Mouse (Mus musculus) gastrocnemius, postnatal 10 days (tissue): ENCODE data around the gene Gm11939. TPM values are rescaled to one million over a fixed set of nuclear protein-coding genes. Genes with fewer than 3 reads are reported as not detected.

ENCODE experiments used
- total RNA-seq, 2 experiments: library from RNA; stranded (reverse); gene quantifications; 2 replicates each; pipeline ENCODE4 v1.2.3; 2021

Gm11939 gene
- total RNA-seq, 2 experiments from 2014 or later, result not detected

Other genes with a start within 250 kb of the Gm11939 start
- under 1 TPM in 1 of 2 experiments, not detected in 1; 0.14 TPM for gene Krt25, start 236.5 kb downstream of the Gm11939 start, total RNA-seq
- gene Krt26, start 221.5 kb downstream of the Gm11939 start, total RNA-seq, result not detected
- gene Krt27, start 208.4 kb downstream of the Gm11939 start, total RNA-seq, result not detected
- gene Krt28, start 184.6 kb downstream of the Gm11939 start, total RNA-seq, result under 1 TPM in 1 of 2 experiments, not detected in 1; 0.16 TPM
- gene Krt10, start 170.1 kb downstream of the Gm11939 start, total RNA-seq, result 1 to 10 TPM; 5.6 to 6.6 TPM
- gene Krt12, start 137.2 kb downstream of the Gm11939 start, total RNA-seq, result not detected
- gene Krt20, start 121.3 kb downstream of the Gm11939 start, total RNA-seq, result under 1 TPM in 1 of 2 experiments, not detected in 1; 0.12 TPM
- under 1 TPM in 1 of 2 experiments, not detected in 1; 0.16 TPM for gene Krt23, start 66.3 kb downstream of the Gm11939 start, total RNA-seq
- not detected for gene Krt39, start 38.1 kb downstream of the Gm11939 start, total RNA-seq
- gene Krt40, start 16.3 kb downstream of the Gm11939 start, total RNA-seq, result not detected
- not detected for gene Krtap3-3, start 8.6 kb downstream of the Gm11939 start, total RNA-seq
- gene Krtap3-2, start 2.6 kb downstream of the Gm11939 start, total RNA-seq, result not detected
- gene Krtap3-1, start 7.2 kb upstream of the Gm11939 start, total RNA-seq, result not detected
- gene Krtap1-5, start 21.6 kb upstream of the Gm11939 start, total RNA-seq, result not detected
- not detected for gene Krtap1-4, start 24.2 kb upstream of the Gm11939 start, total RNA-seq
- gene Krtap1-3, start 31.9 kb upstream of the Gm11939 start, total RNA-seq, result not detected
- not detected for gene Krtap9-3, start 38.6 kb upstream of the Gm11939 start, total RNA-seq
- not detected for gene Gm11938, start 43.8 kb upstream of the Gm11939 start, total RNA-seq
- gene Gm11937, start 50.7 kb upstream of the Gm11939 start, total RNA-seq, result not detected
- not detected for gene Krtap2-4, start 55.4 kb upstream of the Gm11939 start, total RNA-seq
- not detected for gene Gm11562, start 61.0 kb upstream of the Gm11939 start, total RNA-seq
- gene Krtap4-1, start 68.8 kb upstream of the Gm11939 start, total RNA-seq, result not detected
- gene Krtap4-2, start 75.6 kb upstream of the Gm11939 start, total RNA-seq, result not detected
- not detected for gene Krtap4-7, start 84.6 kb upstream of the Gm11939 start, total RNA-seq
- gene Gm11555, start 90.8 kb upstream of the Gm11939 start, total RNA-seq, result not detected
- not detected for gene Gm11563, start 99.5 kb upstream of the Gm11939 start, total RNA-seq
- not detected for gene Krtap4-6, start 106.5 kb upstream of the Gm11939 start, total RNA-seq
- gene Gm14190, start 131.3 kb upstream of the Gm11939 start, total RNA-seq, result not detected
- gene Gm14180, start 174.8 kb upstream of the Gm11939 start, total RNA-seq, result not detected
- not detected for gene Gm11595, start 213.4 kb upstream of the Gm11939 start, total RNA-seq
- not detected for gene Krtap4-8, start 221.2 kb upstream of the Gm11939 start, total RNA-seq
- gene Krtap4-9, start 225.7 kb upstream of the Gm11939 start, total RNA-seq, result under 1 TPM in 1 of 2 experiments, not detected in 1; 0.23 TPM
- not detected for gene Gm11596, start 234.0 kb upstream of the Gm11939 start, total RNA-seq
- not detected for gene Gm11569, start 239.5 kb upstream of the Gm11939 start, total RNA-seq
- not detected for gene Gm11554, start 245.0 kb upstream of the Gm11939 start, total RNA-seq